Mouse (Mus musculus) ES-Bruce4 (cell line): ENCODE measurements around the gene Sema4c. TPM values are rescaled to one million over a fixed set of nuclear protein-coding genes. Genes with fewer than 3 reads are reported as not detected.
A peak's percentile ranks its signal among the peaks of the same experiment; 100 is the strongest.

Experiments
- H3K27ac ChIP-seq: 2 replicates; pipeline ENCODE4 v1.5.1; 2012; ENCODE audit warnings: low read length, inconsistent platforms; ENCODE audit not compliant: insufficient read depth
- H3K27me3 ChIP-seq: 2 replicates; pipeline ENCODE4 v1.6.1; 2012; ENCODE audit warnings: mild to moderate bottlenecking, low read length, inconsistent platforms; ENCODE audit not compliant: control insufficient read depth, poor library complexity, insufficient read depth, severe bottlenecking
- H3K36me3 ChIP-seq: 2 replicates; pipeline ENCODE4 v1.6.1; 2012; ENCODE audit warnings: inconsistent platforms, mild to moderate bottlenecking, low read length, moderate library complexity; ENCODE audit not compliant: control insufficient read depth, poor library complexity, insufficient read depth, severe bottlenecking
- H3K4me1 ChIP-seq: one replicate; pipeline ENCODE4 v1.8.1; 2011; ENCODE audit warnings: low read length; ENCODE audit not compliant: control insufficient read depth, insufficient read depth
- H3K4me3 ChIP-seq: 2 replicates; pipeline ENCODE4 v1.5.1; 2011; ENCODE audit warnings: low read depth, mild to moderate bottlenecking, low read length
- H3K9ac ChIP-seq: 2 replicates; pipeline ENCODE4 v1.6.1; 2012; ENCODE audit warnings: low read depth, mild to moderate bottlenecking, inconsistent platforms; ENCODE audit not compliant: poor library complexity, severe bottlenecking
- H3K9me3 ChIP-seq: replicated peaks from 2 replicates; pipeline ENCODE4 v1.6.1; 2012; ENCODE audit warnings: mild to moderate bottlenecking, low read length, inconsistent platforms; ENCODE audit not compliant: control insufficient read depth, poor library complexity, insufficient read depth, severe bottlenecking
- CTCF ChIP-seq: IDR thresholded peaks from one replicate; pipeline ENCODE4 v1.8.1; 2011; ENCODE audit warnings: low read depth, low read length
- EP300 ChIP-seq: IDR thresholded peaks from 2 replicates; pipeline ENCODE4 v1.6.1; 2011; ENCODE audit warnings: low read depth, low read length; ENCODE audit not compliant: insufficient read depth
- POLR2A ChIP-seq: IDR thresholded peaks from one replicate; pipeline ENCODE4 v1.8.1; 2011; ENCODE audit warnings: low read length; ENCODE audit not compliant: insufficient read depth
- polyA plus RNA-seq: library from polyadenylated mRNA; stranded (reverse); fragments of >200 nt; gene quantifications from 2 replicates; pipeline ENCODE4 v1.2.4, GENCODE M21; 2011; ENCODE audit warnings: low read depth; ENCODE audit not compliant: missing spikeins, insufficient read depth, insufficient read length

The Sema4c gene
- polyA plus RNA-seq, 1 experiment = 11.2 TPM

GRCm38 (mm10) chr1:36598411-36598810 is 40.3 kb upstream of the Sema4c start:
- TF ChIP-seq POLR2A = no peak
- TF ChIP-seq CTCF = no peak
- TF ChIP-seq EP300 = no peak
- no peaks in the 10 kb centered on the region for H3K27me3 ChIP-seq
- H3K4me3 ChIP-seq = no peak overlapping the region
- no peak overlapping the region for H3K27ac ChIP-seq
- no peaks in the 10 kb centered on the region for H3K9me3 ChIP-seq
- H3K9ac ChIP-seq = no peak overlapping the region
- peaks cover 3% of the 10 kb centered on the region for H3K4me1 ChIP-seq
- no peaks in the 10 kb centered on the region for H3K36me3 ChIP-seq

- H3K36me3 ChIP-seq = no peaks in the 10 kb centered on the region
- no peak for TF ChIP-seq CTCF
- TF ChIP-seq POLR2A = no peak
- TF ChIP-seq EP300 = no peak
- no peaks in the 10 kb centered on the region for H3K9me3 ChIP-seq
- no peak overlapping the region for H3K4me3 ChIP-seq
- peaks cover 5% of the 10 kb centered on the region for H3K4me1 ChIP-seq
- H3K9ac ChIP-seq = no peak overlapping the region
- H3K27ac ChIP-seq = 0 out of 2 replicates have a peak overlapping the region, but pooled peaks have one; percentile 15
- H3K27me3 ChIP-seq = no peaks in the 10 kb centered on the region
Measured at GRCm38 (mm10) chr1:36596114-36596513, 38.0 kb upstream of the Sema4c start.

GRCm38 (mm10) chr1:36595167-36595931 is 37.2 kb upstream of the Sema4c start:
- Histone ChIP-seq H3K9me3 (no peaks in the 10 kb centered on the region), H3K36me3 (no peaks in the 10 kb centered on the region), H3K27ac (no peak overlapping the region), H3K27me3 (no peaks in the 10 kb centered on the region), H3K9ac (no peak overlapping the region), H3K4me1 (peaks cover 5% of the 10 kb centered on the region), H3K4me3 (no peak overlapping the region)
- TF ChIP-seq EP300 (no peak), POLR2A (no peak)

GRCm38 (mm10) chr1:36593099-36593498 is 35.0 kb upstream of the Sema4c start:
- H3K4me3 ChIP-seq = no peak overlapping the region
- H3K4me1 ChIP-seq = peaks cover 5% of the 10 kb centered on the region
- no peak overlapping the region for H3K27ac ChIP-seq
- no peaks in the 10 kb centered on the region for H3K27me3 ChIP-seq
- H3K36me3 ChIP-seq = no peaks in the 10 kb centered on the region
- TF ChIP-seq EP300 (peak; percentile 56; the same call in 1 of the 2 replicates), POLR2A (no peak), CTCF (no peak)
- no peaks in the 10 kb centered on the region for H3K9me3 ChIP-seq
- no peak overlapping the region for H3K9ac ChIP-seq

GRCm38 (mm10) chr1:36591408-36591807 is 33.3 kb upstream of the Sema4c start:
- Histone ChIP-seq H3K4me1 (peaks cover 5% of the 10 kb centered on the region), H3K27me3 (no peaks in the 10 kb centered on the region), H3K27ac (no peak overlapping the region), H3K4me3 (no peak overlapping the region), H3K9ac (no peak overlapping the region), H3K9me3 (no peaks in the 10 kb centered on the region), H3K36me3 (no peaks in the 10 kb centered on the region)
- no peak for TF ChIP-seq CTCF

GRCm38 (mm10) chr1:36590664-36591063 is 32.5 kb upstream of the Sema4c start:
- Histone ChIP-seq H3K27ac (no peak overlapping the region), H3K9ac (no peak overlapping the region), H3K9me3 (no peaks in the 10 kb centered on the region), H3K27me3 (no peaks in the 10 kb centered on the region), H3K4me3 (no peak overlapping the region), H3K4me1 (peaks cover 2% of the 10 kb centered on the region), H3K36me3 (no peaks in the 10 kb centered on the region)
- TF ChIP-seq POLR2A (no peak), EP300 (no peak), CTCF (no peak)
